Mouse (Mus musculus) heart, postnatal 0 days (tissue): ENCODE results near the gene Lins1. TPM values are rescaled to one million over a fixed set of nuclear protein-coding genes. Genes with fewer than 3 reads are reported as not detected.

ENCODE experiments used
- ATAC-seq: fragments of 200-750 bp; cut with Nextera tagmentation; 2 replicates; pipeline ENCODE4 v1.8.0; 2017; ENCODE audit warnings: low read depth, moderate number of reproducible peaks, moderate library complexity; ENCODE audit not compliant: insufficient read depth
- DNase-seq: peaks from one replicate; pipeline ENCODE4 v3.0.0-alpha.2; 2016; ENCODE audit warnings: low spot score
- H3K27ac ChIP-seq: fragments of 300-500 bp; sonication (generic); 2 replicates; pipeline ENCODE4 v1.5.1; 2014; ENCODE audit warnings: low read depth, mild to moderate bottlenecking
- H3K27me3 ChIP-seq: fragments of 300-500 bp; sonication (generic); 2 replicates; pipeline ENCODE4 v1.6.1; 2014; ENCODE audit warnings: low read length, mixed read lengths; ENCODE audit not compliant: control insufficient read depth, insufficient read depth
- H3K36me3 ChIP-seq: fragments of 300-500 bp; sonication (generic); replicated peaks from 2 replicates; pipeline ENCODE4 v1.6.1; 2014; ENCODE audit warnings: low read length, mixed read lengths; ENCODE audit not compliant: control insufficient read depth, insufficient read depth
- H3K4me1 ChIP-seq: fragments of 300-500 bp; sonication (generic); 2 replicates; pipeline ENCODE4 v1.6.1; 2014; ENCODE audit warnings: antibody characterized with exemption; ENCODE audit not compliant: control insufficient read depth, insufficient read depth
- H3K4me2 ChIP-seq: fragments of 300-500 bp; sonication (generic); 2 replicates; pipeline ENCODE4 v1.6.1; 2014; ENCODE audit warnings: low read depth, mild to moderate bottlenecking, low read length, moderate library complexity
- H3K4me3 ChIP-seq: fragments of 300-500 bp; sonication (generic); 2 replicates; pipeline ENCODE4 v1.5.1; 2014; ENCODE audit warnings: low read depth, low read length
- H3K9ac ChIP-seq: fragments of 300-500 bp; sonication (generic); replicated peaks from 2 replicates; pipeline ENCODE4 v1.6.1; 2014; ENCODE audit warnings: low read depth, low read length, mixed read lengths
- H3K9me3 ChIP-seq: fragments of 300-500 bp; sonication (generic); replicated peaks from 2 replicates; pipeline ENCODE4 v1.6.1; 2016; ENCODE audit warnings: low read length; ENCODE audit not compliant: control insufficient read depth
- CTCF ChIP-seq: IDR thresholded peaks from 2 replicates; pipeline ENCODE4 v1.5.1; 2016; ENCODE audit warnings: antibody characterized with exemption, control low read depth, low read depth
- EP300 ChIP-seq: IDR thresholded peaks from 2 replicates; pipeline ENCODE4 v1.6.1; 2016; ENCODE audit warnings: antibody characterized with exemption, low read depth
- WGBS: fragments of 180-500 bp; shearing (Covaris S2); extraction: QIAGEN DNeasy Blood & Tissue Kit; methylation state at CpG from one replicate; pipeline ENCODE4 v1.1.7; 2014; 5-methylcytosine and 5-hydroxymethylcytosine counted together
- polyA plus RNA-seq: library from polyadenylated mRNA; unstranded; fragments of >200 nt; fragmentation: Nextera tagmentation; extraction: Ambion mirVana; gene quantifications from 2 replicates; pipeline ENCODE4 v1.2.1, GENCODE M21; 2015
- total RNA-seq: library from RNA; depleted of rRNA; stranded (reverse); fragments of >200 nt; gene quantifications from 2 replicates; pipeline ENCODE4 v1.2.3, GENCODE M21; 2014; ENCODE audit warnings: low replicate concordance

The Lins1 gene
- total and polyA plus RNA-seq, 2 experiments from 2014 or later = 2.1 to 5.6 TPM

DNA sequence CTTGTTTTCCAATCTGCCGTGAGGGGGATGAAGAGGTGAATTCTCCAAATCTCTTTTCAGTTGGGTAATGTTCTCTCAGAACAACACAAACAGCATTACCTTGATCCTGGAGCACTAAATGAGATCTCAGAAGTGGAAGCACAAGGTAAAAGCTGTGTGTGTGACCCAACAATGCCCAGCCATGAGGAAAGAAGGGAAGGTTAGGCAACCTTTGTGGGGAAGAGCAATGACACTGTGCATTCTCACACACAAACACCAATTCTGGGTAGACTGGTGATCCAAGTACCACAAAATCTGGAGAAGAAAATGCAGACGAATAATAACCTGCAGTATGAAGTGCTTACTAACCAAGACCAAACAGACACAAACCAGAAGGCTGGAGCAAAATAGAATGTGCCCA lies 13.9 kb upstream of the Lins1 start:
- Histone ChIP-seq H3K36me3 (peaks cover 83% of the 10 kb centered on the region), H3K9ac (no peak overlapping the region), H3K4me2 (no peak overlapping the region), H3K4me1 (no peaks in the 10 kb centered on the region), H3K27ac (no peak overlapping the region), H3K9me3 (no peaks in the 10 kb centered on the region), H3K27me3 (no peaks in the 10 kb centered on the region), H3K4me3 (no peak overlapping the region)
- no peak for DNase-seq
- 81% methylated on average over 2 of the region's 2 CpGs for WGBS
- no peak for ATAC-seq
- no peak for TF ChIP-seq CTCF
- no peak for TF ChIP-seq EP300

DNA sequence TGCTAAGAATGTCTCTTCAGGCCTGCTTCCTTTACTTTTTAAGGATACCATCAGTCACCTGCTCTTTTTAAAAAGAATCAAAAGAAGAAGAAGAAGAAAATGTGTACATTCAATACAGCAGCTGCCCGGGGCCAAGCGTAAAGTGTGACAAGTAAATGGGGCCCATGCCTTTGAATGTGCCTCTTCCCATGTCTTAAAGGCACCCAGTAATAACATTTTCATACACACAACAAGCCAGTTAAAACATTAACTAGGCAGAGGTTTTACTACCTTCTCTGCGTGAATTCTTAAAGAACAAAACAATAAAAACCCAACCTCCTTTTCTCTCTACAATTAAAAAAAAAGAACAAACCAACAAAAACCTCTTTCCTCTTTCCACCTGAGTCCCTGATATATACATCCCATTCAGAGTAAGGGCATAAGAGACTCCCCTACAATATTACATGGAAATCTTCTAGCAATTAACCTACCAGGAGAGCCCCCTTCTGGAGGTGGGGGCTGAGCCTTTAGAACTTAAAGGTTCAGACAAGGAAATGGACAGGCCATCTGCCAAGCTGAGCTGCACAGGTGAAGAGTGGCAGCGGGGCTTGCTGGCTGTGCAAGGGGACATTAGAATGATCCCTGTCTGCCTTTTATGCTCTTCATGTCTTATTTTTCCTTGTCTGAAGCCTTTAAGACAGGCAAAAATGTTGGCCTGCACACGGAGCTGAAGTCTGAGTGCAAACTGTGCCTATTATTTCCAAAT lies 7.4 kb upstream of the Lins1 start:
- ATAC-seq (no peak), DNase-seq (no peak)
- Histone ChIP-seq H3K4me2 (no peak overlapping the region), H3K9ac (no peak overlapping the region), H3K27ac (no peak overlapping the region), H3K9me3 (no peaks in the 10 kb centered on the region), H3K4me1 (no peaks in the 10 kb centered on the region), H3K27me3 (no peaks in the 10 kb centered on the region), H3K36me3 (peaks cover 51% of the 10 kb centered on the region), H3K4me3 (no peak overlapping the region)
- TF ChIP-seq CTCF (no peak), EP300 (no peak)
- 90% methylated on average over 5 of the region's 5 CpGs for WGBS

DNA sequence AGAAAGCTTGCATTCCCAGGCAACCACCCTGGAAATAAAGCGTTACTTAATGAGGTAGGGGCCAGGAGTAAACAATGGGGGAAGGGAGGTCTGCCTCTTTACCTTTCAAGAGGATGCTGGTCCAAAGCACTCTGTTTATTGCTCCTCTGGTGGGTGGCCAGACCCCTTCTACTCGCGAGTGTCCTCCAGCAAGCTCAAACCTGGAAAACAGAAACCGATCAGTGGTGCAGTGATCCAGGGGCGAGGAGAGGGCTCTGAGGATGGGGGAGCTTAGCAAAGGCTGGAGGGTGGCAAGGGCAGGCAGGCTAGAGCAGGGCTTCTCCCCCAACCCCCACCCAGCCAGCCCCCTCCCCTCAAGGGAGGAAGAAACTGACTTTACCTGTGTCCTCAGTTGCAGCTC lies 968 bp upstream of the Lins1 start:
- no peak for DNase-seq
- Histone ChIP-seq H3K4me2 (peak overlapping the region; percentile 95), H3K36me3 (0 out of 2 replicates have a peak, but pooled peaks cover 5% of the 10 kb centered on the region), H3K9ac (peak overlapping the region; percentile 88), H3K4me1 (peaks cover 10% of the 10 kb centered on the region), H3K4me3 (peak overlapping the region; percentile 94), H3K27me3 (no peaks in the 10 kb centered on the region), H3K27ac (peak overlapping the region; percentile 41; the same call in 1 of the 2 replicates), H3K9me3 (no peaks in the 10 kb centered on the region)
- 0% methylated on average over 5 of the region's 5 CpGs for WGBS
- no peak for ATAC-seq
- TF ChIP-seq EP300 = no peak
- no peak for TF ChIP-seq CTCF

DNA sequence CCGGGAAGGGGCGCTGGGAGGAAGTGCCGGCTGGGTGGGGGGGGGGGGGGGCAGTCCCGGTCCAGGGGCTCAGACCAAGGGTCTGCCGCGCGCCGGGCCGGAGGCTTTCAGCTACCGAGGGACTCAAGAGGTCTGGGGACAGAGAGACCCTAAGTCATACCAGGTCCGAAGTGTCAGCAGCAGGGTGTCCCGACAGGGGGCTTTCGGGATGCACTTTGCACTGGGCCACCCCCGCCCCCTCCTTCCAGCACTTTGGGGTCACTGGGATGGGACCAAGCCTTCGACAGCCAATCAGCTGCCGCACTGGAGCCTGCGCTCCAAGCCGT lies 432 bp upstream of the Lins1 start, which contains the start of gene Asb7:
Asb7 (minus strand) TSS at position 303 of the 326 bp plus-strand sequence.
- TF ChIP-seq EP300 (no peak), CTCF (no peak)
- Histone ChIP-seq H3K27me3 (no peaks in the 10 kb centered on the region), H3K4me3 (peak within 1 kb of the TSS; percentile 94), H3K4me2 (peak within 1 kb of the TSS; percentile 95), H3K36me3 (0 out of 2 replicates have a peak, but pooled peaks cover 2% of the 10 kb centered on the region), H3K4me1 (peaks cover 10% of the 10 kb centered on the region), H3K9me3 (no peaks in the 10 kb centered on the region), H3K9ac (peak within 1 kb of the TSS; percentile 88), H3K27ac (peak within 1 kb of the TSS; percentile 89)
- DNase-seq (no peak), ATAC-seq (peak; percentile 2; the same call in 1 of the 2 replicates)
- 1% methylated on average over 13 of the region's 18 CpGs for WGBS

DNA sequence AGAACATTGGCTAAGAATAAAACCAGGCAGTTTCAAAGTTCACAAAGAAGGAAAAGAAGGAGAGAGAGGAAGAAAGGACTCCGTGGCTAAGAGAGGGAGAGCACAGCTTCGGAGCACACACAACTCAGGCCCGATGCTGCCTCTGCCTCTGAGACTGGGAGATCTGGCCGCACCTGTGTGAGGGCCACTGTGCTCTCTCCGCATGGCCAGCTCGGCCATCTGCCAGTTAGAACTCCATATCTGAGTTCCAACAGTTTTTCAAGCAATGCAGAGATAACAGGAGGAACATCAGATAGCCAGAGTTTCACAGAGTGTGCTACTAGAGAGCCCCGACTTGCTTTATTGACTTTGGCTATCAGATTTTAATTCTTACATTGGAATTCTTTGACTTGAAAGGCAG lies 4.8 kb downstream of the Lins1 start:
- TF ChIP-seq CTCF (no peak), EP300 (no peak)
- Histone ChIP-seq H3K9ac (no peak overlapping the region), H3K27me3 (no peaks in the 10 kb centered on the region), H3K36me3 (peaks cover 11% of the 10 kb centered on the region; the same call in 1 of the 2 replicates), H3K27ac (no peak overlapping the region), H3K4me1 (peaks cover 4% of the 10 kb centered on the region; the same call in 1 of the 2 replicates), H3K4me3 (no peak overlapping the region), H3K4me2 (no peak overlapping the region), H3K9me3 (no peaks in the 10 kb centered on the region)
- DNase-seq (no peak), ATAC-seq (no peak)
- WGBS = 41% methylated on average over 7 of the region's 7 CpGs

DNA sequence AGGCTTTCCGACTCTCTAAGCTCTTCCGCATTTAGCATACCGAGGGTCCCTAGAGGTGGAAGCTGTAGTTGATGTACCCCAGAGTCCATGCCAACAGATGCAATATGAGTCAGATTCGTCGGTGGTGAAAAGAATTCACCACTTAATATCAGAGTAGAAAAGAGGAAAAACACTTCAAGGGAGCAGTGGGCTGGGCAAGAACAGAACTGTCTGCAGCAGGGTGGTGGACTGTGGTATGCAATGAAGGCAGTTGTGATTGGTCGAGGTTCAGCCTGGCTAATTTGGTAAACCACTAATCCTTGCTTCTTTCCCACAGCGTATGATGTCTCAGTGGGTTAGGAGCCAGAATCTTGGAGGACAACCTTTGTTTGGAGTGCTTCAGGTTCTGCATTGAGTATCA lies 13.0 kb downstream of the Lins1 start:
- Histone ChIP-seq H3K4me1 (no peaks in the 10 kb centered on the region), H3K27me3 (no peaks in the 10 kb centered on the region), H3K9ac (no peak overlapping the region), H3K4me3 (no peak overlapping the region), H3K36me3 (peaks cover 21% of the 10 kb centered on the region; the same call in 1 of the 2 replicates), H3K27ac (no peak overlapping the region), H3K9me3 (no peaks in the 10 kb centered on the region), H3K4me2 (no peak overlapping the region)
- DNase-seq (no peak), ATAC-seq (no peak)
- WGBS = 84% methylated on average over 7 of the region's 7 CpGs
- TF ChIP-seq EP300 (no peak), CTCF (no peak)
